Mouse (Mus musculus) heart, adult 8-10 months (tissue): ENCODE measurements around the gene Kcnip3. TPM values are rescaled to one million over a fixed set of nuclear protein-coding genes. Genes with fewer than 3 reads are reported as not detected.
A peak's percentile ranks its signal among the peaks of the same experiment; 100 is the strongest.

Experiments
- DNase-seq: peaks from one replicate; pipeline ENCODE4 v3.0.0; 2022; ENCODE audit warnings: low spot score
- total RNA-seq, 4 experiments: library from RNA; stranded (reverse); gene quantifications; 2 replicates each; pipeline ENCODE4 v1.2.4; 2022

Kcnip3 gene
- total RNA-seq, 4 experiments from 2014 or later = 0.86 to 1.3 (median 1.2) TPM

- DNase-seq = no peak
Observed at GRCm38 (mm10) chr2:127471281-127471680, 50.6 kb downstream of the Kcnip3 start.

GRCm38 (mm10) chr2:127470661-127471060, 51.2 kb downstream of the Kcnip3 start:
- DNase-seq = no peak

- DNase-seq = no peak
Observed at GRCm38 (mm10) chr2:127470183-127470582, 51.7 kb downstream of the Kcnip3 start.

GRCm38 (mm10) chr2:127462314-127462713, 59.6 kb downstream of the Kcnip3 start:
- peak; percentile 60 for DNase-seq

- no peak for DNase-seq
Observed at GRCm38 (mm10) chr2:127461351-127461750, 60.5 kb downstream of the Kcnip3 start.

- no peak for DNase-seq
Observed at GRCm38 (mm10) chr2:127459341-127459740, 62.6 kb downstream of the Kcnip3 start.

- peak; percentile 77 for DNase-seq
Observed at GRCm38 (mm10) chr2:127453764-127454163, 68.1 kb downstream of the Kcnip3 start.

GRCm38 (mm10) chr2:127453141-127453540, 68.8 kb downstream of the Kcnip3 start:
- no peak for DNase-seq

GRCm38 (mm10) chr2:127451748-127452147, 70.1 kb downstream of the Kcnip3 start:
- no peak for DNase-seq

- no peak for DNase-seq
Observed at GRCm38 (mm10) chr2:127449691-127450090, 72.2 kb downstream of the Kcnip3 start.

GRCm38 (mm10) chr2:127446847-127447246, 75.0 kb downstream of the Kcnip3 start:
- DNase-seq = no peak

GRCm38 (mm10) chr2:127444055-127444789, 77.7 kb downstream of the Kcnip3 start, which contains the start of gene Fahd2a:
Gene Fahd2a, minus strand, starts transcription at chr2:127444565.
- peak; percentile 77 for DNase-seq

GRCm38 (mm10) chr2:127437697-127438096, 84.2 kb downstream of the Kcnip3 start:
- no peak for DNase-seq

- DNase-seq = no peak
Observed at GRCm38 (mm10) chr2:127435554-127435953, 86.3 kb downstream of the Kcnip3 start.

- DNase-seq = no peak
Observed at GRCm38 (mm10) chr2:127435135-127435534, 86.8 kb downstream of the Kcnip3 start.

GRCm38 (mm10) chr2:127433487-127434295, 88.2 kb downstream of the Kcnip3 start:
- no peak for DNase-seq

- DNase-seq = peak; percentile 35
Observed at GRCm38 (mm10) chr2:127430238-127430637, 91.7 kb downstream of the Kcnip3 start.

- no peak for DNase-seq
Observed at GRCm38 (mm10) chr2:127424977-127425376, 96.9 kb downstream of the Kcnip3 start, which contains the start of gene Gpat2. Gene Gpat2, plus strand, starts transcription at chr2:127425199.

GRCm38 (mm10) chr2:127418266-127418970, 103.5 kb downstream of the Kcnip3 start:
- no peak for DNase-seq

GRCm38 (mm10) chr2:127416706-127417105, 105.2 kb downstream of the Kcnip3 start:
- no peak for DNase-seq

- DNase-seq = no peak
Observed at GRCm38 (mm10) chr2:127415806-127416205, 106.1 kb downstream of the Kcnip3 start.

- DNase-seq = no peak
Observed at GRCm38 (mm10) chr2:127411126-127411525, 110.8 kb downstream of the Kcnip3 start.
